Mouse (Mus musculus) kidney, embryonic 15.5 days (tissue): Measurements from ENCODE around the gene Cadm2. TPM values are rescaled to one million over a fixed set of nuclear protein-coding genes. Genes with fewer than 3 reads are reported as not detected.

Source experiments
- ATAC-seq: fragments of 200-750 bp; cut with Nextera tagmentation; replicated peaks from 2 replicates; pipeline ENCODE4 v1.8.0; 2017; ENCODE audit warnings: moderate TSS enrichment; ENCODE audit not compliant: low FRiP score
- H3K27ac ChIP-seq: fragments of 300-500 bp; sonication (generic); 2 replicates; pipeline ENCODE4 v1.5.1; 2015; ENCODE audit warnings: mild to moderate bottlenecking, inconsistent platforms
- H3K27me3 ChIP-seq: fragments of 300-500 bp; sonication (generic); 2 replicates; pipeline ENCODE4 v1.6.1; 2015; ENCODE audit warnings: inconsistent platforms
- H3K36me3 ChIP-seq: fragments of 300-500 bp; sonication (generic); 2 replicates; pipeline ENCODE4 v1.6.1; 2015; ENCODE audit warnings: inconsistent platforms
- H3K4me1 ChIP-seq: fragments of 300-500 bp; sonication (generic); 2 replicates; pipeline ENCODE4 v1.6.1; 2015; ENCODE audit warnings: inconsistent platforms
- H3K4me2 ChIP-seq: fragments of 300-500 bp; sonication (generic); 2 replicates; pipeline ENCODE4 v1.6.1; 2015; ENCODE audit warnings: moderate library complexity, mild to moderate bottlenecking, inconsistent platforms
- H3K4me3 ChIP-seq: fragments of 300-500 bp; sonication (generic); replicated peaks from 2 replicates; pipeline ENCODE4 v1.5.1; 2015; ENCODE audit warnings: mild to moderate bottlenecking, inconsistent platforms
- H3K9ac ChIP-seq: fragments of 300-500 bp; sonication (generic); 2 replicates; pipeline ENCODE4 v1.6.1; 2015; ENCODE audit warnings: mild to moderate bottlenecking, inconsistent platforms
- H3K9me3 ChIP-seq: fragments of 300-500 bp; sonication (generic); replicated peaks from 2 replicates; pipeline ENCODE4 v1.6.1; 2016; ENCODE audit warnings: inconsistent platforms
- WGBS: fragments of 180-500 bp; shearing (Covaris S2); methylation state at CpG from one replicate; pipeline ENCODE4 v1.1.7; 2015; ENCODE audit warnings: mixed read lengths; 5-methylcytosine and 5-hydroxymethylcytosine counted together
- polyA plus RNA-seq: library from polyadenylated mRNA; unstranded; fragments of >200 nt; fragmentation: Nextera tagmentation; extraction: Ambion mirVana; gene quantifications from 2 replicates; pipeline ENCODE4 v1.2.1, GENCODE M21; 2015

Gene Cadm2
- polyA plus RNA-seq, 1 experiment from 2014 or later = 0.26 TPM

DNA sequence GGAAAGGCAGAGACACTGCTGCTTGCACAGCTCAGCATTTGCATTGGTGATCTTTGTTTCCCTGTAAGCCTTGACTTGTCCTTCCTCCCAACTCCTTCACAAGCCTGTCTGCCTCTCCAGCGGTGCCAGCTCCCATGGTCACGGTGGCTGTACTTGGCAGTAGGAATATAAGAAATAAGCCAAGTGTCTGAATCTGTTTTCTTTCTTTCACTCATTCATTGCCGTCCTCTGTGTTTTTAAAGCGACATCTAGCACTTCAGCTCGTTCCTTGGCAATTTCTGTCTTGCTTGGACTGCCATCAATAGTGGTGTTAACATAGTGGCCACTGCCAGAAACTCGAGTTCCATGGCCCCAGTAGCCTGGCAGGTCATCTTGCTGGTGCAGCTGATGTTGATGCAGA is 524.0 kb downstream of the Cadm2 start:
- no peak overlapping the region for H3K27ac ChIP-seq
- H3K9ac ChIP-seq = no peak overlapping the region
- H3K4me2 ChIP-seq = no peak overlapping the region
- no peak for ATAC-seq
- no peaks in the 10 kb centered on the region for H3K27me3 ChIP-seq
- no peaks in the 10 kb centered on the region for H3K36me3 ChIP-seq
- H3K9me3 ChIP-seq = no peaks in the 10 kb centered on the region
- no peaks in the 10 kb centered on the region for H3K4me1 ChIP-seq
- no peak overlapping the region for H3K4me3 ChIP-seq
- WGBS = 74% methylated on average over 6 of the region's 6 CpGs

DNA sequence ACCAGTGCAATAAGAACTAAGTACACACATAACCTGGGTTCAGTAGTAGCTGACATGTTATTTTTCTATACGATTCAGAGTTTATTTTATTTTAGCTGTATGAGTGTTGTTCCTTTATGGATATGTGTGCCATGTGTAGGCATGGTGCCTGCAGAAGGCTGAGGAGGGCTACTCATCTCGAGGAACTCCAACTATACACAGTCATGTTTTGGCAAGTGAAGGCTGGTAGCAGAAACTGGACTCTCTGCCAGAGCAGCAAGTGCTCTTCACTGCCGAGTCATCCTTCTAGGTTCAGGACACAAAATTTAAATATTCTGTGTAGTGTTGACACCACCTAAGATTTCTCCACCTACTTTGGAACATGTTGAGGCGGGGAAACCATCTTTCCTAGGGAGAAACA is 524.8 kb downstream of the Cadm2 start:
- Histone ChIP-seq H3K27me3 (no peaks in the 10 kb centered on the region), H3K9ac (no peak overlapping the region), H3K9me3 (no peaks in the 10 kb centered on the region), H3K36me3 (no peaks in the 10 kb centered on the region), H3K4me1 (no peaks in the 10 kb centered on the region), H3K27ac (no peak overlapping the region), H3K4me2 (no peak overlapping the region), H3K4me3 (no peak overlapping the region)
- ATAC-seq = no peak
- 80% methylated on average over 4 of the region's 4 CpGs for WGBS

DNA sequence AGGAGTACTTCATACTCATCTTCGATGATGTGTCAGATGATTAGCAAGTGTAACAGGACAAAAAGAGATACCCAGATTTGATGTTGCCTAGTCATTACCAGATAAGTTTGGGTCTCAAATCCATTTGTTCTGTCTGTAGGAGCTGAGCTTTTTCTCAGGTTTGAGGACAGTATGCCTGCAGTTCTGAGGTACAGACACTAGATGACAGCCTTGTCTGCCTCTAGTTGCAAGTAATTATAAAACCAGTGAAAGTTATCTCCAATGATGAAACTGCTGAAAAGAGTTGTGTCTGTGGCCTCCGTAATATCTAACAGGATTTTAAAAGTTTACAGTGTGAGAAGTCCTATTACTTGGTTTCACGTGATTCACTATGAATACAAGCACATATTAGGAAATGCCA is 531.0 kb downstream of the Cadm2 start:
- Histone ChIP-seq H3K9ac (no peak overlapping the region), H3K4me2 (no peak overlapping the region), H3K27me3 (no peaks in the 10 kb centered on the region), H3K4me3 (no peak overlapping the region), H3K4me1 (no peaks in the 10 kb centered on the region), H3K36me3 (no peaks in the 10 kb centered on the region), H3K27ac (no peak overlapping the region), H3K9me3 (no peaks in the 10 kb centered on the region)
- no peak for ATAC-seq
- 75% methylated on average over 3 of the region's 3 CpGs for WGBS

DNA sequence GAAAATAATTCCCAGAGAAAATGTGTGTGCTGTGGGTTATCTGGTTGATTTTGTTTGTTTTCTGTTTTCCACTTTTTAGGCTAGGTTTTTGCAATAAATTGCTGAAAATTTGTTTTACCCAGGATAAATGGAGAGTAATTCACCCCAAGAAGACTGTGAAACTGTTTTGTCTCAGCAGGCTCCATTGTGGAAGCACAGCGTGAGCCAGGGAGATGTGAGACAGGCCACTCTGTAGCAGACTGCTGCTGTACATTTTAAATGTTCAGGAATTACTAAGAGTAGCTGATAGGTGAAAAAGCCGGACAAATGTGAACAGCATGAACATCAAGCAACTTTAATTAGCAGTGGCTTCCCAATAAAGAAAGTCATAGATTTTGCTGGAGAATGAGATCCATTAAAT is 541.4 kb downstream of the Cadm2 start:
- H3K4me3 ChIP-seq = no peak overlapping the region
- no peak overlapping the region for H3K27ac ChIP-seq
- no peaks in the 10 kb centered on the region for H3K27me3 ChIP-seq
- H3K9ac ChIP-seq = no peak overlapping the region
- ATAC-seq = no peak
- no peaks in the 10 kb centered on the region for H3K4me1 ChIP-seq
- H3K36me3 ChIP-seq = no peaks in the 10 kb centered on the region
- H3K4me2 ChIP-seq = no peak overlapping the region
- 73% methylated on average over 2 of the region's 2 CpGs for WGBS
- no peaks in the 10 kb centered on the region for H3K9me3 ChIP-seq

DNA sequence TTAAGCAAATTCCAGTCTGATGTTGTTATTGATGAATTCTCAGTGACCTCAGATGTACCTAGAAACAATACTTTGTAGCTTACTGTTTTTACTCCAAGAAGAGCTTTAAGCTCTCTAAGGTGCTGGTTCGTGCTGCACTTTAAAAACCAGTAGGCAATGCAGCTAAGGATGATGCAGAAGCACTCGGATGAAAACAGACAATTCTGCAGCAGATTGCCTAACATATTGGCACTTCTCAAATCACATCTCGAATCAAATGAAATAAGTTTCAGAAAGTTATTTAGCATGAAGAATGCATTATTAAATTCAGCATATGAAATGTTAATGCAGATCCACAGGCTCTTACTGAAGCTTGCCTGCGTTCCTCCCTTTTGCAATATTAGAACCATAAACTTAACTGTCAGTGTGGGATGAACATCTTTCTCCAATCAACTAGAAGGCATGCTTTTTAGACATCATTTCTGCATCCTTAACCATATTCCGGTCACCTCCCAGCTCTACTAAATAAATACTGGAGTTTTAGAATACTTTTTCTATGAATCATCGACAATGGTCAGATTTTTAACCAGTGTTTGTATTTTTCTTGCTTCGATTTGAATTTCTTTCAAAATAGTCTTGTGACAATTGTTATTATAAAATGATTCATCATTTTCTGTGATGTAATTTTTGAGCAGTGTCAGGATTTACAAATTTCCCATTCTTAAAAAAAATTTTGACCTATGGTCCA is 544.4 kb downstream of the Cadm2 start:
- ATAC-seq = no peak
- Histone ChIP-seq H3K9ac (no peak overlapping the region), H3K4me2 (no peak overlapping the region), H3K27ac (no peak overlapping the region), H3K9me3 (no peaks in the 10 kb centered on the region), H3K27me3 (no peaks in the 10 kb centered on the region), H3K36me3 (no peaks in the 10 kb centered on the region), H3K4me3 (no peak overlapping the region), H3K4me1 (no peaks in the 10 kb centered on the region)
- WGBS = 83% methylated on average over 7 of the region's 7 CpGs

DNA sequence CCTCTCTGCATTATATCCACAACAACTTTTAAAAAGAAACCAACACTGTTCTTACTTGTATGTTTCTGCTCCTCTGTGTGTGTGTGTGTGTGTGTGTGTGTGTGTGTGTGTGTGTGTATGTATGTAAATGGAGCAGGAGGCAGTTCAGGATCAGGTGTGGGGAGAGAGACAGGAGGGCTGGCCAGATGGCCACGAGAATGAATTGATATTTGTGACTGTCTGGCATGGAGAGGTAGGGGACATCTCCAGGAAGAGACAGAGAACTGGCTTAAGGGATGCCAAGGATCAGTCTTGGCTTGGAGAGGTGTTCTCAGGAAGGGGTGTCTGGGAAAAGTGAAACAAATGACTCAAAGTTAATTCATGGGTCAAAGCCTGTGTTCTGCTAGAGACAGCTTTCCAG is 552.2 kb downstream of the Cadm2 start:
- H3K9me3 ChIP-seq = no peaks in the 10 kb centered on the region
- no peaks in the 10 kb centered on the region for H3K4me1 ChIP-seq
- no peak overlapping the region for H3K27ac ChIP-seq
- H3K36me3 ChIP-seq = no peaks in the 10 kb centered on the region
- H3K9ac ChIP-seq = no peak overlapping the region
- no peaks in the 10 kb centered on the region for H3K27me3 ChIP-seq
- WGBS = 53% methylated on average over 1 of the region's 1 CpGs
- no peak overlapping the region for H3K4me3 ChIP-seq
- H3K4me2 ChIP-seq = no peak overlapping the region
- ATAC-seq = no peak

DNA sequence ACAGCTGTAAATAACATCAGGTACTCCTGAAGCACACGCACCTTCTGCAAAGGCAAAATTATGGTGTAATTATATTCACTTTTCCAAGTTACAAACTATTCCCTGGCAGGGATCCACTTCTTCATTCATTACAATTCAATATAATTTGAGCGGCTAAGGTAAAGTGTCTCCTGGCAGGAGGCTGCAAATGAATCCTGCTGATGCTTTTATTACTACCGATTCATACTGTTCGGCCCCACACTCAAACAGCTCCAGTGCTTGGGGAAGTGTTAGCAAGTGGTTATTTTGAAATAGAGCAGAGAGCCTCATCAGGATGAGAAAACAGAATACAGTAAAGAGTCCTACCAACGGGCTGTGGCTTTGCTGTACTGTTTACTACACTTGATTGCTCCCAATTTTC is 589.8 kb downstream of the Cadm2 start:
- no peak overlapping the region for H3K4me2 ChIP-seq

DNA sequence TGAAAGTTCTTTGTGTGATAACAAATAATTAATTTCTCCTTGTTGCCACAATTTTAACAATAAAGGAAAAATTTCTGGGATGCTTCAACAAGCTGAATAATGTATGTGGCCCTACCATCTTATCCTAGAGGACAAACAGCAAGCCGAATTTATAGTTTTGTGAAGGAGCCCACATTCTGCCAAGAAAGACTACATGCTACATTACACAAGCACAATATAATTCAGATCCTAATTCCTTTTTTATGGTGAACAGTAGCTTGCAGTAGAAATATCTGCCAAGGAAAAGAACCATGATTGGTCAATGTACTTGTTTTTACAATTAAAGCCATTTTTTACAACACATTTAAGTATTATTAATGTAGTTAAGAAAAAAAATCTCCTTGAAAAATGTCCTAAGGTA is 600.9 kb downstream of the Cadm2 start:
- Histone ChIP-seq H3K27me3 (no peaks in the 10 kb centered on the region), H3K4me3 (no peak overlapping the region), H3K4me1 (no peaks in the 10 kb centered on the region), H3K4me2 (no peak overlapping the region), H3K9ac (no peak overlapping the region), H3K36me3 (no peaks in the 10 kb centered on the region), H3K9me3 (no peaks in the 10 kb centered on the region), H3K27ac (no peak overlapping the region)
- WGBS = 95% methylated on average over 1 of the region's 1 CpGs
- no peak for ATAC-seq

More for the DNA sequence above, 589.8 kb downstream of the Cadm2 start:
- no peak for ATAC-seq
- no peak overlapping the region for H3K4me3 ChIP-seq
- H3K4me1 ChIP-seq = no peaks in the 10 kb centered on the region
- no peak overlapping the region for H3K27ac ChIP-seq
- no peak overlapping the region for H3K9ac ChIP-seq
- no peaks in the 10 kb centered on the region for H3K9me3 ChIP-seq
- no peaks in the 10 kb centered on the region for H3K27me3 ChIP-seq
- H3K36me3 ChIP-seq = no peaks in the 10 kb centered on the region
- WGBS = 81% methylated on average over 5 of the region's 5 CpGs

DNA sequence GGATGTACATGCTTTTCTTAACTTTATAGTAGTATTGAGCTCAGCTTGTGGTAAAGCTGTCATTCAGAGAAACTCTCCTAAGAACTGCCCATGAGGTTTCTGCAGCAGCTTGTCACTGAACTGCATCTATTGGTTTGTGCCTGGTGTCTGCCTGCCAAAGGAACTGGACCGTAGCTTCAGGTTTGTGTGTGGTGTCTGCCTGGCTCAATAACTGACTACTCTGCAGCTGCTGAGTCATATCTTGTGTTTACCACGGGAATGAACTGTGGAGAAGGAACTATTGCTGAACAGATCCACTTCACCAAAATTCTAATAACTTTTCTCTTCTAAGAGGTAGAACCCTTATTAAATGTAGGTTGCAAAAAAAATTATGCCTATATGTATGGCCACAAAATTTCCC is 603.0 kb downstream of the Cadm2 start:
- Histone ChIP-seq H3K27me3 (no peaks in the 10 kb centered on the region), H3K4me1 (no peaks in the 10 kb centered on the region), H3K4me2 (no peak overlapping the region), H3K9me3 (no peaks in the 10 kb centered on the region), H3K4me3 (no peak overlapping the region), H3K36me3 (no peaks in the 10 kb centered on the region), H3K27ac (no peak overlapping the region), H3K9ac (no peak overlapping the region)
- WGBS = 79% methylated on average over 2 of the region's 2 CpGs
- ATAC-seq = no peak

DNA sequence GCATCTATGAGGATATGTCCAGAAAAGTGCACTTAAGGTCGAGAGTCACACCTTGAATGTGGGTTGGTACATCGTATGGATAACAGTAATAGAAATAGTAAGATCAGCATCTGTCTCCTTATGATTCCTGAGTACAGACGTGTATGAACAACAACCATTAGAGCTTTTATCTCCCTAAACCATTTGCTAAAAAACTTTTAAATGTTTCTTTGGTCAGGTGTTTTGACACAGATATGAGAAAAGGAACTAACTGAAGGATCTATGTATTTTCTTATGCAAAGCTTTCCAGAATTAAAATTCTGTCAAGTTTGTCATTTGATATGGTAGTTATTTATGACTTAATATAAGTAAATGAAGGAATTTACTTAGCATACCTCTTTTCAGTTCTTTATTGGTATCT is 617.5 kb downstream of the Cadm2 start:
- no peaks in the 10 kb centered on the region for H3K27me3 ChIP-seq
- H3K4me3 ChIP-seq = no peak overlapping the region
- no peaks in the 10 kb centered on the region for H3K9me3 ChIP-seq
- H3K9ac ChIP-seq = no peak overlapping the region
- no peaks in the 10 kb centered on the region for H3K36me3 ChIP-seq
- no peaks in the 10 kb centered on the region for H3K4me1 ChIP-seq
- H3K27ac ChIP-seq = no peak overlapping the region
- no peak overlapping the region for H3K4me2 ChIP-seq
- no peak for ATAC-seq
- WGBS = 81% methylated on average over 3 of the region's 3 CpGs

DNA sequence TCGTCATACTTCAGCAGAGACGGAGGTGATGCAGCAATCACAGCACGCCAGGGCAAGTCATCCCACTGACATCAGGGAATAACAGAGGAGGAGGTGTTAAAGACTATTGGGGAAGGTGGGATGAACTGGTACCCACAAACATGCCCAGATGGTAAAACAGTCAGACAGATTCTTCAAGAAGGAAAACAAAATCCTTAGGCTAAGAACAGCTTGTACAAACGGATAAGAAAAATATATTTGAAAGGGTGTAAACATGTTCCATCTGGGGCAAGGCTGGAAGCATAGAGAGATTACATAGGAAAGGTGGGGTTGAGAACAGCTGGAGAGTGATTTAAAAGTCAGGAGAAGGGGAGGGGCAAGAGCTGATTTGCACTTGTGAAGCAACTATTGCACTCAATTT is 619.0 kb downstream of the Cadm2 start:
- Histone ChIP-seq H3K9me3 (no peaks in the 10 kb centered on the region), H3K4me3 (no peak overlapping the region), H3K27me3 (no peaks in the 10 kb centered on the region), H3K36me3 (no peaks in the 10 kb centered on the region), H3K4me2 (no peak overlapping the region), H3K4me1 (no peaks in the 10 kb centered on the region), H3K9ac (no peak overlapping the region), H3K27ac (no peak overlapping the region)
- 39% methylated on average over 4 of the region's 4 CpGs for WGBS
- no peak for ATAC-seq

DNA sequence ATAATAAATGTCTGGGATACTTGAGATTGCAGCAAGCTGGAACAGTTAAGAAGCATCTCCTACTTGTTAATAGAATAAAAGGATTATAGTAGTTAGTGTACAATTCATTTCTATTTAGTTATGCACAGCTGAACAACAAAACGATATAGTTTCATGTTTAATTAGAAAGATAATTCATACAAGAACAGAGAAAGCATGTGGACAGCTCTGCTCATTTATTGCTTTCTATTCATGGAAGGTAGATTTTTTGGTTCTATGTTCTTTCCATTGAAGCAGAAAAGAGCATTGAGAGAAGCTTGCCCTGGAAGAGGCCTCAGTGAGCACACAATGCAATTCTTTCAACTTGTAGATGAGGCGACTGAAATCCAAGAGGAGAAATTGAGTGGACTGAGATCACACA is 623.2 kb downstream of the Cadm2 start:
- no peak overlapping the region for H3K4me2 ChIP-seq
- WGBS = 86% methylated on average over 2 of the region's 2 CpGs
- H3K27ac ChIP-seq = no peak overlapping the region

DNA sequence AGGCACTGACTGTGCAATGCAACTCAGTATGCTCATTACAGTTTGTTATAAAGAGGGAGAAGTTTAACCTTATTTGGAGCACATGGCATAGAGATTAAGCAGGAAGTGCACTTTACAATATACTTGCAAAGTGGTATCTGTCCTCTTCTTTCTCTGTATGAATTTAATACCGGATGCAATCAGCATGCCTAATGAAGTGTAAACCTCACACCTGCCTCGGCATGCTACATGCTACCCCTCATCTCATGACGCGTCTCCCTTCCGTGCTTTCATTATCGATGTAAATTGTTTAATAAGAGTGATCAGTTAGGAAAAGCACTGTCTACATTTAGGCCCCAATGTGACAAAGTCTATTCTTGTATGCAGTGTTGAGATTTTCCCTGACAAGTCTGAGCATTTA is 633.0 kb downstream of the Cadm2 start:
- WGBS = 88% methylated on average over 6 of the region's 6 CpGs
- Histone ChIP-seq H3K4me3 (no peak overlapping the region), H3K36me3 (no peaks in the 10 kb centered on the region), H3K27ac (no peak overlapping the region), H3K4me1 (no peaks in the 10 kb centered on the region), H3K9ac (no peak overlapping the region), H3K27me3 (no peaks in the 10 kb centered on the region), H3K4me2 (no peak overlapping the region), H3K9me3 (no peaks in the 10 kb centered on the region)
- ATAC-seq = no peak

More for the DNA sequence above, 623.2 kb downstream of the Cadm2 start:
- no peak for ATAC-seq
- no peaks in the 10 kb centered on the region for H3K36me3 ChIP-seq
- no peak overlapping the region for H3K4me3 ChIP-seq
- no peaks in the 10 kb centered on the region for H3K4me1 ChIP-seq
- H3K27me3 ChIP-seq = no peaks in the 10 kb centered on the region
- H3K9ac ChIP-seq = no peak overlapping the region
- no peaks in the 10 kb centered on the region for H3K9me3 ChIP-seq
